Mouse (Mus musculus) urinary bladder, postnatal 10 days (tissue): ENCODE results near the gene Tbx19.

ENCODE experiments used
- DNase-seq: peaks from one replicate; pipeline ENCODE4 v3.0.0; 2022; ENCODE audit warnings: low spot score

Tbx19 gene

DNA sequence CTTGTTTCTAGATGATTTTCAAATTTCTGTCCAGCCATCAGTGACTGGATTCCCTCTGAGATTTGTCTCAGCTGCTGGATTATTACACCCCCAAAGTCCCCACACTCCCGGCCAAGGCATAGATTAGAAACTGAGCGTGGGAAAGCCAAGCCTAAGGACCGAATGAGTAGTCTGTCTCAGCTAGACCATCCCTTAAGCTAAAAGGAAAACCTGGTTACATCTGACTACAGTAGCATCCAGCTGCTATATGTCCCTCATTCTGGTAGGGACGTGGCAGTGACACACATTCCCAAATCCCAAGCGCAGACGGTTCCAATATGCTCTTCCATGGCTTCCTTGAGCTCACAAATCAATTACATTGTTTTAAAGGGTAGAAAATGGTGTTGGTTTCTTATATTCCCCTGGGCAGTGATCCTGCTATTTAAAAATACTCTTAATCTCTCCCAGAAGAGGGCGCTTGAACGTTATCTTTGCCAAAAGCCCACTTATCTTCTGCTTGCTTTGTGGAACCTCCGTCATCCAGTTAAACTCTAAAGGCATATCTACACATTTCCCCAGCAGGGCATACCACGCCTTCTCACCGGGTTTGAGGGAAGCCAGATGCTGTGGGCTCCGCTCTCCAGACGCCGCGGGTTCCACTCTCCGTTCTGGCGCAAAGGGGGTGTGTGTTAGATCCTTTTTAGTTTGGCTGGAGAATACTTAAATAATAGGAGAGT is 46.0 kb downstream of the Tbx19 start:
- DNase-seq: no peak

DNA sequence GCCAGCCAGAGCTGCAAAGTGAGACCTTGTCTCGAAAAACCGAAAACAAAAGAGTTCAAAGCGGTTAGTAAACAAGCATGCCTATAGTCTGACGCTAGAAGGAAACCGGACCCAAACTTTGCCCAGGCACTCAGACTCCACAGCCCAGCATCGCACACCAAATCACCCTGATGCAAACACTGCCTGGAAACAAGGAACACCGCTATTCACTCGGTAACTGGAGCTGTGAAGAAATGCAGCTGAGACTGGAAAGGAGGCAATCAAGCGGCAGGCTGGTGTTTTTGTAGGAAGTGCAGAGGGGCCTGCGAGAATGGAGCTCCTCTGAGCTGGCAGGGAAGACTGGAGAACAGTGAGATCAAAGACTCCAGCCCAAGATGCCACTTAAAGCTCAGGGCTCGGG is 46.9 kb downstream of the Tbx19 start:
- no peak for DNase-seq

DNA sequence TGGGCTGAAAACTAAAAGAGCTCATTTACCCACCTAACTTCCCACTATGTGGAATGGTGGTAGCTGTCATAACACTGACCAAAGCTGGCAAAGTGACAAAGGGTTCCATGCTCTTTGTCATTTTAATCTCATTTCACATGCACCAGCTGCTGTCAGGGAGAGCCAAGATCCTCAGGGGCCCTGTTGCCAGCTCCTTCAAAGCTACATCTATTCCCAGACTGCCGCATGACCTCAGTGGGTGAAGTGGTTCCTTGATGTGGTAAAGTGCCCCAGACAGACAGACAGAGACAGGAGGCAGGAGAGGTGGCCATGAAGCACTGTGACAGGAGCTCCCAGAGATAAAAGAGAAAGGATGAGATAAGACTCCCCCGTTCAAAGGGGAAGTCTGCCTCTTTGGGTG is 49.9 kb downstream of the Tbx19 start:
- no peak for DNase-seq

DNA sequence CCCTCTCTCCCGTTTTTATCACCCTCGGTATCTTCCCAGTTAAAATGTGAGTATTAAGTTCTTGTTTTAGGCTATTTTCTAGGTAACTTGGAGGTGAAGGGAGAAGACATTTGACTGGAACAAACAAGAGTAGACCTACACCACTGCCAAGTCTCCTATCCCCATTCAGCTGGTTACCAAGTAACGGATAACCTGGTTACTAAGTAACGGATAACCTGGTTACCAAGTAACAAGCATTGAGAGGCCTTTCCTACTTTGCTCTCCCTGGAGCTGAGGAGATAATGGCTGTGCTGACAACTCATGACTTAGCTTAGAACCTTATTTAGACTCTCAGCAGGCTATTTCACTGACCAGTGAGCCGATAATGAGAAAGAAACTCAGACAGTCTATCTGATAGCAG is 51.4 kb downstream of the Tbx19 start:
- DNase-seq: no peak

DNA sequence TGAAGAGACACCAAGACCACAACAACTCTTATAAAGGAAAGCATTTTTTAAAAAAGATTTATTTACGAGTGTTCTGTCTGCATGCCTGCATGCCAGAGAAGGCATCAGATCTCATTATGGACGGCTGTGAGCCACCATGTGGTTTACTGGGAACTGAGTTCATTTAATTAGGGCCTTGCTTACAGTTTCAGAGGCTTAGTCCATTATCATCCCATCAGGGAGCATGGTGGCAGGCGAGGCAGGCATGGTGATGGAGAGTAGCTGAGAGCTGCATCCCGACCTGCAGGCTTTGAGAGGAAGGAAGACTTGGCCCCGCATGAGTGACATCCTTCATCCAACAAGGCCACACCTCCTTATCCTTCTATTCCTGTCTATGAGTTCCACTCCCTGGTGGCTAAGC is 52.1 kb downstream of the Tbx19 start:
- DNase-seq: no peak

DNA sequence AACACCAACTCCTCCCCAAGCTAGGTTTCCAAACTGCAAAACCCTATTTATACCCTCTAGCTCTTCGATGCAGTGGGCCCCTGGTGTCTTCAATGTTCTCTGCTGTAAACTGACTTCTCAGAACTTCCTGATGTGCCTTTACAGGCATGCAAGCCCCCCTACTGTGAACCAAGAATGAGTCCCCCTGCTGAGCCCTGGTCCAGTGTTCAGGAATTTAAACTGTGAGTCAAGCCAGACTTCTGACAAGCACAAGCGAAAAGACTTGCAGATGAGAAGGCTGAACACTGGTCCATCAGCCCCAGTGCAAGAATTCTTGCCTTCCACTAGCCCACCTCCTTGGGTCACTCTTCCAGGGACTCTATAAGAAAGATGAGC is 54.6 kb downstream of the Tbx19 start:
- no peak for DNase-seq

DNA sequence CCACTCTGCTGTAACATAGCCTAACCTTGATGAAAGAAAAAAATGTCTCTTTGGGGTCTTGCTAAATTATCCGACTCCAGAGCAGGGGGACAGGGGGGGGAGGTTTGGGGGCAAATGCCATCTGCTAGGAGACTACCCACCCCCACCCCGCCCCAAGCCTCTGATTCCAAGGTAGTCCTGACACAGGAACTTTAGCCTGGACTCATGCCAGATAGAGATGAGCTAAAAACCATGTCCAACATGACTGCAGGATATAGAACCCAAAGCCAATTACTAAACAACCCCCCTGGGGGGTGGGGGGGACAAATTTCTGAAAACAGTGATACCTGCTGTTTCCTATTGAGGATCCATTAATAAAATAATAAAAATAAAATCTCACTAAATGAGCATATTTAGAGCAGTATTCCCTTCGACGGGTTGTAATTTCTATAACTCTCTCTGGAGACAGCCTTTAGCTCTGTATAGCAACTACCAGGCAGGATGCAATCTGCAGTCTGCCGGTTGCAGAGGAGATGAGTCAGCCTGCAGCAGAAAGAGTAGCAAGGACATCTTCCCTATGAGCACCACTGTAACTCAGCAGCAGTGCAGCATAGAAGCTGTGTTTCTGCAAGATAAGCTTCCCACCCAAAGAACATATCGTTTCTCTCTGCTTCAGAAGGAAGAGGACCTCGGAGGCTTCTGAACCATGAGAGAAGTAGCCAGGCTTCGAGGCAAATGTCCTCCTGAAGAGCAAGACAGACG is 55.1 kb downstream of the Tbx19 start:
- DNase-seq: no peak

DNA sequence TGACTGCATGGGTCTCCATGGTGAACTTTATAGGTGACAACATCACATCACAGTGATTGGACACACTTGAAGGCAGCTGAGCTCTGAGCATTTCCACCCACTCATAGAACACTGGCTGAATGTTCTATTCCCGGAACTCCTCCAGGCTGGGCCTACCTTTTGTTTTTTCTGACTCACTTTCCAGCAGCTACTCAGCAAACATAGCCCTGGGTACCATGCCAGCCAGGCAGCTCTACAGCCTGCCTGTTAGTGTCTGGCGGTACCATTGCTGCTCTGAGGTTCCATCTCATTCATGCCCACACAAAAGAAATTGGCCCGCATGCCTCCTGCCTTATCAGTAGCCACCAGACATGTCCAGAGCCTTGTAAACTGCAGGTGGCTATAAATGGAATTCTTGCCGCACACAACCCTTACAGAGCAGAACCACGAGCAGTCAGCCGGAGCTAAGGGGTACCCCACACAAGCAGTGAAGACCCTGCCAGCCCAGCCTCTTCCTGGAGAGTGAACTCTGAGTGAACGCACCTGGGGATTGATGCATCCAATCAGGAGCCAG is 55.8 kb downstream of the Tbx19 start:
- no peak for DNase-seq

DNA sequence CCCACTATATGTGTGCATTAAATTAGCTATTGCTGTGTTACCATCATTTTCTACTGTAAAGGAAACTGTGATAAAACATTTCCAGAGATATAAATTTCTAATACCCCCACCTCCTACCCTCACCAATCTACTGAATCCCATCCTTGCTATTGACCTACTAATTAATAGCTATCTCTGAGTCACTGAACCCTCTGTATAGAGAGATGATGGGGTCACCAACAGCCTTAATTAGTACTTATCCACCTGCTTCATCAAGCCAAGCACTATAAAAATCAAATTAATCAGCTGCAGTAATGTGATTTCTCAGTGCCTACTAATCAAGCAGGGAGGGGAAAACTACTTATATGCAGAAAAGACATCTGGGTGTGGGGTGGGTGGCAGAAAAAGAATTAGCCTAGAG is 61.0 kb downstream of the Tbx19 start:
- DNase-seq: no peak

DNA sequence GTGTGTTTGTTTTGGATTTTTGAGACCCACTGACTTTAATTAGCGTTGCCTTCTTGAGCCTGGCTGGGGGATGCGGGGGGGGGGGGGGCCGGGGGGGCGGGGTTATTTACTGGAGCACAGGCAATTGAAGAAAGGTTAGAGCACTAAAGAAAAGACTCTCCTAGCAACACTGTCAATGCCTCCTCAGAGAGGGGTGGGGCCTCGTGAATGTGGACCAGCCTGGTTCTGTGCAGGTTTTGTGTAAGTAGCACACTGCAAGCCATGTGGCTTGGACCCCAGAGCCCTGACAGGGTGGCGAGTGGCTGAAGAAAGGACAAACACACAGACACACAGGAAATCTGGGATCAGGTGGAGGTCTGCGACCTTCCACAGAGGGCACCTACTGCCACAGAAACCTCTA is 65.7 kb downstream of the Tbx19 start:
- no peak for DNase-seq

DNA sequence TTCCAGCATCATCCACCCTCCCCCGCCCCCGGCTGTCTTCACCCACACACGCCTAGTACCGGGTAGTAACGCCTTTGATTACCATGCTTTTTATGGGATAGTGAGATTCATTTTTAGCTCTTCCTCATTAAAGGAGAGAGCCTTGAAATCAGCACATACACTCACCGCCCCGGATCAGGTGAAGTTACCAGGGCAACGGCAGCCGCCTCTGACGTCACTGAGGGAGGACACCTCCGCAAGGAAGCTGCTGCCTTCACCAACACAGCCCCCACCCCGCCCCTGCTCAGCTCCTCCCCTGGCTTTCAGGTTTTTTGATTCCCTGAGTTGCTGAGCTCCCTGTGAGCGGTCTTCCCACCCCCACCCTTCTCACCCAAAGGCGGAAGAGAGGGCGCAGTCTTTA is 68.9 kb downstream of the Tbx19 start:
- no peak for DNase-seq

DNA sequence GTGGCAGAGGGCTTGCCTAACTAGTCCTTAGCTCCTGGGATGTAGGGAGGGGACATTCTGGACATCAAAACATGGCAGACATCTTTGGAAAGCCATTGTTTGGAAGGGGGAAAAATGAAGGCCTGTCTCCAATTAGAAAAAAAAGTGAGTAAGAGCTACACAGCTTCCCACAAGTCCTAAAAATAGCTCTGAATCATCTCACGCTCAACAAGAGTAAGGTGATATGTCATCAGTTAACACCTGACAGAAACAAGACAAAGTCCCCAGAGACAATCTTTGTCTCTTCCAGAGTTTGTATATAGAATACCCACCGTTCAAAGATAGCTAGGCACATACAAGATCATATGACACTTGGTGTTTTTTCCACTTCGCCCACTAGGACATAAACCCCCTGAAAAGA is 71.0 kb downstream of the Tbx19 start:
- DNase-seq: no peak
